In the genomic region with DNA sequence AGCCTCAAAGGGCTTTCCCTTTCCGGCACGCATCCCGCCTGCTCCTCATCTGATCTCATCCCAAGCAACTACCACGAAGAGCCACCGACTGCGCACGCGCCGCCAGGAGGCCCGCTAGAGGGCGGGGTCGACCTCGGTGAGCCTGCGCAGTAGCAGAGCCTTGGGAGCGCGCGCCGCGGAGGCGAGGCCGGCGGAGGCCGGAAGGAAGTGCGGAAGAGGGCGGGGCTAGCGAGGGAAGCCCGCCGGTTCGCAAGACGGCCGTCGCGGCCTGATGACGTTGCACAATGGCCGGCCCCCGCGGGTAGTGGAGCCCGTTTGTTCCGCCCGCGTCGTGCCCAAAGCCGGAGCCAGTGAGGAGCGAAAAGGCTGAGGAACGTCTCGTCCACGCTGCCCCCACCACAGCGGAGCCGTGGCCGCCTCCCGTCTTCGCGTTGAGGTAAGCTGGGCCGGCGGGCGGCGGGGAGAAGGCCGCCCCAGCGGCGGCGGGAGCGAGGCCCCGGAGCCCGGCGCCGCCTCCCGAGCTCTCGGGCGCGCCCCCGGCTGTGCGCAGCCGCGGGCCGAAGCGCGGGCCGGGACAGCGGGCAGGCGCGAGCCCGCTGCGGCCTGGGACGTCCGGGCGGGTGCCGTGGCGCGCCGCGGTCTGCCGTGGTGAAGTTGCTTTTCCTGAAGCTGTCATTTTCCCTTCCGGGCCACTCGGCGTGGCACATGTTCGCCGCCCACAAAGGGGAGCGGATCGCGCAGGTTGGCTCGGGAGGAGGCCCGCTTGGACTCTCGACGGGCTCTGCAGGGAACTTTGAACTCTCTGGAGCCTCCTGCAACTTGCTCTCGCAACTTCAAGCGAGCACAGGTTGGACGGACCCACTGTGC, we compare ENCODE assay signal across 8 mouse cellular contexts. TPM values are rescaled to one million over a fixed set of nuclear protein-coding genes. Genes with fewer than 3 reads are reported as not detected.
A peak's percentile ranks its signal among the peaks of the same experiment; 100 is the strongest.
DNase-seq lines count a peak whose midpoint lies in the region; ATAC-seq and TF ChIP-seq lines count a peak whose summit lies in the region.

A gene (plus strand): TSS at position 245 of the 867 bp plus-strand sequence.

- no peaks in the 10 kb centered on the region for H3K27me3 ChIP-seq in forebrain, embryonic 15.5 days

- peaks cover 5% of the 10 kb centered on the region; the same call in 1 of the 2 replicates for H3K36me3 ChIP-seq in ES-E14 (ENCODE audit: control insufficient read depth, insufficient read depth, low read length, poor library complexity, severe bottlenecking)
- H3K36me3 ChIP-seq in forebrain, embryonic 15.5 days = 0 out of 2 replicates have a peak, but pooled peaks cover 6% of the 10 kb centered on the region

- in situ Hi-C loops in ES-E14 (cut with MboI; ENCODE audit: low sequenced_read_pairs in 2 of 2, unreplicated experiment in 2 of 2) = no loop called here

- peaks cover 0 to 5% of the 10 kb centered on the region in 2 experiments; a peak in 2 of 4 replicates for H3K4me1 ChIP-seq in ES-E14 (ENCODE audit: control insufficient read depth in 2 of 2, insufficient read depth in 2 of 2, low read length in 2 of 2, poor library complexity in 1 of 2)
- H3K4me1 ChIP-seq in forebrain, embryonic 15.5 days = peaks cover 22% of the 10 kb centered on the region
- peaks cover 8% of the 10 kb centered on the region; the same call in 1 of the 2 replicates for H3K4me1 ChIP-seq in lung, adult 2 months (ENCODE audit: control insufficient read depth, insufficient read depth, low read length)

- H3K9ac ChIP-seq in ES-E14 (ENCODE audit: insufficient read depth, low read depth, low read length, poor library complexity, severe bottlenecking) = peak within 1 kb of the TSS; percentile 99
- peak within 1 kb of the TSS; percentile 71 for H3K9ac ChIP-seq in forebrain, embryonic 15.5 days (replicated peaks)

- H3K9me3 ChIP-seq in ES-E14 (ENCODE audit: control insufficient read depth, insufficient read depth, low read depth, low read length) = no peaks in the 10 kb centered on the region
- no peaks in the 10 kb centered on the region for H3K9me3 ChIP-seq in forebrain, embryonic 15.5 days

- TF ChIP-seq CTCF in lung, adult 2 months (IDR thresholded peaks at IDR 0.05; ENCODE audit: insufficient read depth, low read length) = no peak

- peak; percentile 95 for ATAC-seq in forebrain, embryonic 15.5 days (replicated peaks)
- ATAC-seq in neutrophil, adult 5-6 weeks (ENCODE audit: extremely low read depth, insufficient number of reproducible peaks, low FRiP score, poor library complexity, severe bottlenecking) = peak; percentile 93

- peak; percentile 65 for TF ChIP-seq POLR2A in lung, adult 2 months (IDR thresholded peaks at IDR 0.05; ENCODE audit: borderline replicate concordance, extremely low read depth, low read depth, low read length)

- intact Hi-C loops in heart, postnatal 25 days (cut with DNase I) = loop anchor here (1.0 to 5.0 kb wide), 2 partner anchors 56 to 100 kb away; a partner anchor contains a TSS

- peak within 1 kb of the TSS; percentile 81 for H3K4me2 ChIP-seq in forebrain, embryonic 15.5 days (replicated peaks)

- DNase-seq in ES-E14 (ENCODE audit: low read depth, low spot score) = peak; percentile 96
- DNase-seq in cerebellum, adult 11-12 months = peak; percentile 100
- DNase-seq in heart, postnatal 25 days (ENCODE audit: low spot score) = peak; percentile 98
- peak; percentile 99 for DNase-seq in layer of hippocampus, adult 18-20 months (ENCODE audit: low spot score in 2 of 2)
- peak; percentile 98 for DNase-seq in lung, adult 2 months
- DNase-seq in thymus, adult 18-20 months = peak; percentile 97 to 99

- peak within 1 kb of the TSS; percentile 79 to 98 for H3K4me3 ChIP-seq in ES-E14 (ENCODE audit: insufficient read depth in 1 of 2, low read depth in 1 of 2, low read length in 2 of 2, poor library complexity in 1 of 2, severe bottlenecking in 1 of 2)
- H3K4me3 ChIP-seq in forebrain, embryonic 15.5 days = peak within 1 kb of the TSS; percentile 90
- peak within 1 kb of the TSS; percentile 92 for H3K4me3 ChIP-seq in lung, adult 2 months (replicated peaks; ENCODE audit: extremely low read depth, low read depth, low read length)

- WGBS in forebrain, embryonic 15.5 days = under 1% methylated on average over 100 of the region's 107 CpGs
- under 1% methylated on average over 95 of the region's 107 CpGs for WGBS in lung, adult 2 months

- H3K27ac ChIP-seq in ES-E14 (ENCODE audit: insufficient read depth, low read depth, low read length, poor library complexity, severe bottlenecking) = peak within 1 kb of the TSS; percentile 86
- H3K27ac ChIP-seq in forebrain, embryonic 15.5 days (replicated peaks) = peak within 1 kb of the TSS; percentile 91

TF ChIP-seq in ES-E14, 5 proteins besides CTCF, POLR2A, EP300 and RAD21:
- TF ChIP-seq ZC3H11A (IDR thresholded peaks at IDR 0.05; ENCODE audit: borderline replicate concordance, low read depth, low read length) (no peak), HCFC1 (IDR thresholded peaks at IDR 0.05; ENCODE audit: borderline replicate concordance, insufficient read depth, low read length) (peak; percentile 82; the same call in 1 of the 2 replicates)

RNA-seq across cellular contexts. Expression of the gene that starts here (rescaled TPM):
- total RNA-seq in ES-E14 (2012; rRNA removed) = 87.1 and 90.4 TPM in 2 replicates
- 48.4 and 50.1 TPM in 2 replicates for polyA plus RNA-seq in forebrain, embryonic 15.5 days (2015; fragmentation: Nextera tagmentation; extraction: Ambion mirVana)
- 10 to 100 TPM; 20.1 to 21.8 TPM for total RNA-seq in heart, postnatal 25 days (2021)
- total RNA-seq in layer of hippocampus, adult 18-20 months (2021) = 10 to 100 TPM; 38.8 to 39.5 TPM
- 26.8 and 29.1 TPM in 2 replicates for polyA plus RNA-seq in lung, adult 2 months (2012; rRNA removed)
- 75.5 and 80.3 TPM in 2 replicates for total RNA-seq in neutrophil, adult 5-6 weeks (2017)

Comparison
In these comparisons a context has a peak if more than half of its experiments do, and no peak if none do; other contexts are left out.
1. Peak in every context shown above with its lines: DNase-seq, ATAC-seq, H3K4me3 ChIP-seq and H3K27ac ChIP-seq.